Mouse (Mus musculus) cerebellum, adult 2 months (tissue): ENCODE measurements around the gene Poldip3.

ENCODE experiments used
- CTCF ChIP-seq: fragments of 200-500 bp; IDR thresholded peaks from 2 replicates; pipeline ENCODE4 v1.5.1; 2011; ENCODE audit warnings: low read depth, mild to moderate bottlenecking, control low read depth, low read length, moderate library complexity, borderline replicate concordance; ENCODE audit not compliant: insufficient read depth
- POLR2A ChIP-seq: fragments of 200-500 bp; IDR thresholded peaks from 2 replicates; pipeline ENCODE4 v1.6.1; 2011; ENCODE audit warnings: low read length, control low read depth, borderline replicate concordance; ENCODE audit not compliant: insufficient read depth

DNA sequence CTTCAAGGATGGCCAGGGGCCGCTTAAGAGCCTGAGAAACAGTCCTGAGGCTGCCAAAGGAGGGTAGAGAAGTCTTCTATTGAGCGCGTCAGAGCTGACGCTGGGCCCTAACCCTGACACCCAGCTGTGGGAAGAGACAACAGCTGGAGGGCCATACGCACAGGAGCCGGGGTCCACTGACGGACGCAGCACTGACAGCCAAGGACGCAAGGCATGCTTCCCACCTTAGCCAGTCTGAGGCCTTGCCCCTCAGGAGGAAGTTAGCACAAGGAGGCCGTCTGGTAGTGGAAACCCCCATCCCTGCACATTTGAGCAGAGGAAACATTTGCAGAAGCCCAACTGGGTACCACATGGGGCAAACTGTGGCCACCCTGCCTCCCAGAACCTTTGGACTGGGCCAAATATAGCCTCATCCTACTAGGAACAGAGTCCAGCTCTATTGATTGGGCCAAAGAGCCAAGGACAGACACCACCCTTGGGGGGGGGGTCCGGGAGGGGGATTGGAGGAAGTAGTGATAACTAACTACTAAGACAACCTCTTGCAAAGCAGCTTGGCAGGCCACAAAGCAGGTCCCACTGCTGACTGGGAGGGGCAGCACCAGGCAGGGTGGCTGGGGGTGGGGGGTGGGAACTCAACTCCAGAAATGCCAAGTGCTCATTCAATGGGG lies 13.8 kb upstream of the Poldip3 start:
- TF ChIP-seq CTCF (no peak), POLR2A (no peak)
